Mouse (Mus musculus): Measurements from ENCODE around the gene Fiz1. TPM values are rescaled to one million over a fixed set of nuclear protein-coding genes. Genes with fewer than 3 reads are reported as not detected.

Fiz1 gene
- total RNA-seq (2023): 10 to 100 TPM; 35.3 to 42.1 TPM

GRCm38 (mm10) chr7:5014251-5015117 is at the start of gene Fiz1, which contains the start of gene Zfp524:
Fiz1 (minus strand) TSS chr7:5014697.
Zfp524 (plus strand) TSS chr7:5014415.

DNA sequence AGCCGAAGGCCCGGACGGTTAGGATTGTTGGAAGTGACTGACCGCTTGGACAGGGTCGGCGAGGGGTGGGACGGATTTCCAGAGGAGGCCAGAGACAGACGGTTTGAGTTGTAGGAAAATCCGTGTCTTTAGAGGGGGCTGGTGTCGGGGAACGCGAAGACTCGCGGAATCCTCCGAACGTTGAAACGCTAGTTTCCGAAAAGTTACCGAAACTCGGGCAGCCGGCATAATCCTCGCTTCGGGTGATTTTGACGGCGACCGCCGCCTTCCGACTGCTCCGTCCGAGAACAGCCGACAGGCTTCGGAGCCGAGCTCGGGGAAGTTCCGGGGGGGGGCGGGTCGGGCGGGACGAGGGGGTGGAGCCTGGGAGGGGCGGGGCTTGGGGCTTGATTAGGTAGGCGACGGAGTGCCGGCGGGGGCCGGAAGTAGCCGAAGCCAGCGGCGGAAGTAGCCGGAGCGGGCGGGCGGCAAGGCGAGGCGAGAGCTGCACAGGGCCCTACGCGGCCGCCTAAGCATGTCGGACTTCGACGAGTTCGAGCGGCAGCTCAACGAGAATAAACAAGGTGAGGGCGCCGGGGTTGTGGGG is 47.4 kb upstream of the Fiz1 start, which contains the start of gene U2af2:
Gene U2af2 (plus strand): TSS at position 370 of the 586 bp plus-strand sequence.

GRCm38 (mm10) chr7:5051193-5052192 is 37.0 kb upstream of the Fiz1 start, which contains the start of gene Zfp580:
Zfp580 (plus strand) TSS chr7:5051538.

GRCm38 (mm10) chr7:5038109-5038732 is 23.7 kb upstream of the Fiz1 start, which contains the start of gene Zfp784:
Zfp784 (minus strand) TSS chr7:5038446.

GRCm38 (mm10) chr7:5033818-5034217 is 19.3 kb upstream of the Fiz1 start, which contains the start of gene 4632433K11Rik:
4632433K11Rik (plus strand) TSS chr7:5034118.

DNA sequence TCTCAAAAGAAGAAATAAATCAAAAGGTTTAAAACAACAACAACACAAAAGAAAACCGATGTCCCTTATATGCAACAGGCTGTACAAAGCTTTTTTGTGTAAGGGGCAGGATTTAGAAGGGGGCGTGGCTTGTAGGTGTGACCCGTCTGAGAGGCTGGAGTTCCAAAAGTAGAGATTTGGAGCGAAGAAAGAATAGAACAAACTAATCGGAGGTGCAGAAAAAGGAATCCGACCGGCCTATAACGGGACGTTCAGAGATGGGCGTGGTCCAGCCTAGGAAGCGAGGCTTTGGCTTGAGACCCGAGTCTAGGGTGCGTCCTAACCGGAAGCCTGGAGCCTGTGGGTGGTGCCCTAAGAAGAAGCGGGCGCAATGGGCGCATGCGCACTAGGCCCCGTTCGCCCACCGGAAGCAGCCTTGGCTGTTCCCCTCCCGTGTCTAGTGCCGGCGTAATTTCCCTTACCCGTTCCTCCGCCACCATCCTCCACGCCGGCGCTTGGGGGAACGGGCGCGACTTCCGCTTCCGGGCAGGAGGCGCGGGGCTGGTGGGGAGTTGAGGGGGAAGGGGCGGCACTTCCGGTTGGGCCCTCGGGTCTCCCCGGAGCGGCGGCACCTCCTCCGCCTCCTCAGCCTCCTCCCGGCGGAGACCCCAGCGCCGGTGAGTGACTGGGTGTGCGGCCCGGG is 5.6 kb upstream of the Fiz1 start, which contains the start of the genes Zfp865 and Ccdc106:
Gene Zfp865 (plus strand): TSS at position 377 of the 682 bp plus-strand sequence.
Gene Ccdc106 (plus strand): TSS at position 554 of the 682 bp plus-strand sequence.

GRCm38 (mm10) chr7:5015118-5016001 is 863 bp upstream of the Fiz1 start, which contains the start of gene Gm44973:
Gm44973 (plus strand) TSS chr7:5015496.

GRCm38 (mm10) chr7:4996003-4996895 is 18.2 kb downstream of the Fiz1 start, which contains the start of gene Zfp579:
Zfp579 (minus strand) TSS chr7:4996158.

DNA sequence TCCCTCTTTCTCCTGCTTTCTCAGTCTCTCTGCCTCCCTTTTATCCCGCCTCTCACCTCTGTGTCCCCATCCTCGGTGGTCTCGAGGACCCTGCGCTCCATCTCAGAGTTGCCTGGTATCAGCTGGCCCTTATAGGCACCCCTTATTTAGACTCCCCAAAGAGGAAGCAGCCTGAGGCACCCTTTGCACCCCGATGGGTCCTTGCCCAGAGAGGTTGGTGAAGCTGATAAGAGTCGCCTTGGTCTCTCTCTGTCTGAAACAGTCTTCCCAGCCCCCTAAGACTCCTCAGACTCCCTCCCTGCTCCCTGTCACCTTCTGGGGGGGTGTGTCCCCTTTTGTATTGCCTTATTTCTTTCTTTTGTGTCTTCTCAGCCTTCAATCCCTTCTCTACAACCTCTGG is 43.4 kb downstream of the Fiz1 start, which contains the start of gene Sbk3:
Gene Sbk3 (minus strand): TSS at position 101 of the 400 bp plus-strand sequence.

DNA sequence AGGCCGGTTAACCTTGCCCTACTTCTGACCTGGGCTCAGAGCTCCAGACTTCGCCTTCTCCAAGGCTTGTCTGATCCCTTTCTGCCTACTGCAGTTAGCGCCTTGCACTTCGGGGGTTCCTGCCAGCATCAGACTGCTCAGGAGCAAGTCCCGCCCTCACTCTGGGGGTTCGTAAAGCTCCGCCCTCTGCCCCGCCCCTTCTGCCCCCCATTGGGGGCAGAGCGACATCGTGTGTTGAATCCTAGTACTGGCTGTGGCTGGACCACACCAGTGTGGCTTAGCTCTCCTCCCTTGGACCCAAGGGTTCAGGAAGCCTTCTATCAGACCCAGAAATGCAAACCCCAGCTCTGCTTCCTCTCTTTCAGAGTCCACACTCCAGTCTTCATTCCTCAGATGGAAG is 50.2 kb downstream of the Fiz1 start, which contains the start of gene Sbk2:
Gene Sbk2 (minus strand): TSS at position 135 of the 400 bp plus-strand sequence.

Other genes with a start within 250 kb of the Fiz1 start
- gene Fam71e2, start 243.4 kb downstream of the Fiz1 start, total RNA-seq (2023): not detected
- not detected for gene Il11, start 231.8 kb downstream of the Fiz1 start, total RNA-seq (2023)
- not detected for gene Tmem190, start 231.8 kb downstream of the Fiz1 start, total RNA-seq (2023)
- 1 to 10 TPM; 1.3 to 1.9 TPM for gene Tmem238, start 225.0 kb downstream of the Fiz1 start, total RNA-seq (2023)
- 1,000 to 10,000 TPM; 1,418 to 1,752 TPM for gene Rpl28, start 221.8 kb downstream of the Fiz1 start, total RNA-seq (2023)
- gene Ube2s, start 202.1 kb downstream of the Fiz1 start, total RNA-seq (2023): 100 to 1,000 TPM; 114 to 117 TPM
- gene Shisa7, start 170.0 kb downstream of the Fiz1 start, total RNA-seq (2023): 1 to 10 TPM; 1.2 to 1.5 TPM
- 1 to 10 TPM; 6.4 to 7.2 TPM for gene Isoc2b, start 144.4 kb downstream of the Fiz1 start, total RNA-seq (2023)
- gene Isoc2a, start 137.5 kb downstream of the Fiz1 start, total RNA-seq (2023): 10 to 100 TPM; 11.6 to 14.8 TPM
- gene Gm36210, start 108.2 kb downstream of the Fiz1 start, total RNA-seq (2023): not detected
- 10 to 100 TPM; 17.1 to 18.6 TPM for gene Zfp628, start 99.5 kb downstream of the Fiz1 start, total RNA-seq (2023)
- 1 to 10 TPM; 3.6 to 6.4 TPM for gene Nat14, start 92.7 kb downstream of the Fiz1 start, total RNA-seq (2023)
- under 1 TPM in 1 of 2 experiments, not detected in 1; 0.12 TPM for gene Ssc5d, start 88.9 kb downstream of the Fiz1 start, total RNA-seq (2023)
- gene Sbk2, start 50.3 kb downstream of the Fiz1 start, total RNA-seq (2023): not detected
- gene Sbk3, start 43.5 kb downstream of the Fiz1 start, total RNA-seq (2023): not detected
- gene Zfp579, start 18.5 kb downstream of the Fiz1 start, total RNA-seq (2023): 1 to 10 TPM; 6.0 to 6.5 TPM
- gene Zfp524, start 282 bp downstream of the Fiz1 start, total RNA-seq (2023): 10 to 100 TPM; 16.2 to 20.5 TPM
- not detected for gene Gm44973, start 799 bp upstream of the Fiz1 start, total RNA-seq (2023)
- 10 to 100 TPM; 29.5 to 31.5 TPM for gene Zfp865, start 5.7 kb upstream of the Fiz1 start, total RNA-seq (2023)
- 1 to 10 TPM in 1 of 2 experiments, under 1 TPM in 1; 0.86 to 1.5 TPM for gene Ccdc106, start 5.9 kb upstream of the Fiz1 start, total RNA-seq (2023)
- under 1 TPM in 1 of 2 experiments, not detected in 1; 0.76 TPM for gene 4632433K11Rik, start 19.4 kb upstream of the Fiz1 start, total RNA-seq (2023)
- 1 to 10 TPM; 3.2 to 3.4 TPM for gene Zfp784, start 23.7 kb upstream of the Fiz1 start, total RNA-seq (2023)
- gene Zfp580, start 36.8 kb upstream of the Fiz1 start, total RNA-seq (2023): 1 to 10 TPM in 1 of 2 experiments, not detected in 1; 1.3 TPM
- 100 to 1,000 TPM; 287 to 299 TPM for gene U2af2, start 47.4 kb upstream of the Fiz1 start, total RNA-seq (2023)
- gene Epn1, start 65.5 kb upstream of the Fiz1 start, total RNA-seq (2023): 100 to 1,000 TPM; 235 to 258 TPM
- not detected for gene Rfpl4, start 102.3 kb upstream of the Fiz1 start, total RNA-seq (2023)
- gene Rasl2-9, start 111.3 kb upstream of the Fiz1 start, total RNA-seq (2023): under 1 TPM; 0.55 to 0.66 TPM
- not detected for gene Vmn1r55, start 135.0 kb upstream of the Fiz1 start, total RNA-seq (2023)
- not detected for gene Vmn1r56, start 182.1 kb upstream of the Fiz1 start, total RNA-seq (2023)
- gene Vmn1r57, start 203.8 kb upstream of the Fiz1 start, total RNA-seq (2023): not detected

Data from monocyte, adult 59 days (primary cell).